Comparison of ENCODE assay signal across 9 mouse cellular contexts in the genomic region with DNA sequence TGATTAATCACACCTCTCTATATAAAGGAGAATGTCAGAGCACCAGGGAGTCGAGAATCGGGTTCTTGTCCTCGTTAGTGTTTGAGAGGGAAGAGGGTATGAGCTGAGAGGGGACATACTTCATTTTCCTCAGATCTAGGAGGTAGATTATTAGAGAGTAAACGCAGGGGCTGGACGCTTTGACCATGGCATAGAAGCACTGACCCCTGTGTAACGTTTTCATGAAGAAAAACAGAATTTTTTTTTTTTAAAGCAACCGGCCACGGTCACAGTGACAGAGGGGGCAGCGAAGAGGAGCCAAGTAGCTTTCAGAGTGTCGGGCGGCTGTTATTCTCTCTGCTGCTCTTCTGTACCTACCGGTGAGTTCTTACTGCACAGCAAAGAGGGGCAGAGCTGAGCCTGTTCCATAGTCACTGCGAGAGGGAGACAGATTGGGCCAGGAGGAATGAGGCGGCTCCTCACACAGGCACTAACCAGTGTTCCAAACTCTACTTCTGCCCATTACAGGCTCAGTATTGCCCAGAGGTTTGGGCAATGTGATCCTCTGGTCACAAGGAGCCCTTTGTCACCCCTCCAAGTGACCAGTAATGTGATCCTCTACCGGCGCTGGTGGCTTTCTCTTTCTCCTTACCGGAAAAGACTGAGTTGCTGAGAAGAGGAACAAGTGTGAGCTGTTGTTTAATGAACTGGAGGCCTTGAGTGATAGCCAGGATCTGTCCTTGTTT. TPM values are rescaled to one million over a fixed set of nuclear protein-coding genes. Genes with fewer than 3 reads are reported as not detected.
DNase-seq lines count a peak whose midpoint lies in the region; ATAC-seq lines count a peak whose summit lies in the region.
"Had no signal": no experiment of that assay in that cellular context is flagged by ENCODE, and none has a peak within 500 bp of the region (broad histone marks: within the 10 kb centered on the region; RNA-seq: fewer than 3 reads in every experiment).

No protein-coding gene starts in this region.

- no peaks in the 10 kb centered on the region for H3K36me3 ChIP-seq in forebrain, embryonic 12.5 days (replicated peaks)

- peaks cover 25% of the 10 kb centered on the region; the same call in 1 of the 2 replicates for H3K27me3 ChIP-seq in forebrain, embryonic 12.5 days
- H3K27me3 ChIP-seq: Patski had no signal

- WGBS in forebrain, embryonic 12.5 days, result 13% methylated on average over 17 of the region's 17 CpGs

- H3K9me3 ChIP-seq in forebrain, embryonic 12.5 days, result no peaks in the 10 kb centered on the region

- H3K4me3 ChIP-seq in forebrain, embryonic 12.5 days (replicated peaks), result peak overlapping the region; percentile 41

- peak overlapping the region; percentile 63 for H3K4me2 ChIP-seq in forebrain, embryonic 12.5 days

- H3K27ac ChIP-seq in forebrain, embryonic 12.5 days, result no peak overlapping the region

- 0 out of 2 replicates have a peak overlapping the region, but pooled peaks have one; percentile 54 for H3K9ac ChIP-seq in forebrain, embryonic 12.5 days

- peak; percentile 59; the same call in 1 of the 2 replicates for ATAC-seq in forebrain, embryonic 12.5 days (ENCODE audit: low FRiP score)
- peak; percentile 13 to 40 for ATAC-seq in hematopoietic stem cell, adult 5-6 weeks (replicated peaks in 1 of 2; ENCODE audit: insufficient read depth in 1 of 2, low FRiP score in 2 of 2, low TSS enrichment in 1 of 2, low read depth in 1 of 2, poor library complexity in 2 of 2, severe bottlenecking in 2 of 2)

- H3K4me1 ChIP-seq in forebrain, embryonic 12.5 days, result peaks cover 15% of the 10 kb centered on the region

- DNase-seq in cerebellum, postnatal 14 days, result peak; percentile 23 to 25
- no peak for DNase-seq in cerebellum, postnatal 4 days (ENCODE audit: low spot score in 2 of 2)
- peak; percentile 64 for DNase-seq in adrenal gland, postnatal 14 days
- DNase-seq in layer of hippocampus, adult 9-11 months, result peak; percentile 75
- peak; percentile 71 for DNase-seq in lung, postnatal 36 days
- peak; percentile 37 for DNase-seq in retina, embryonic 14.5 days (ENCODE audit: low spot score)

RNA-seq across cellular contexts. Expression of a gene that starts 0.5 kb away (rescaled TPM):
- total RNA-seq in adrenal gland, postnatal 14 days (2021), result 15.2 and 19.0 TPM in 2 replicates
- polyA plus RNA-seq in forebrain, embryonic 12.5 days (2016; fragmentation: Nextera tagmentation; extraction: Ambion mirVana), result 1.2 and 1.8 TPM in 2 replicates
- 85.2 and 86.7 TPM in 2 replicates for total RNA-seq in hematopoietic stem cell, adult 5-6 weeks (2017)

RNA-seq across cellular contexts. Expression of a gene that starts 30.0 kb away (rescaled TPM):
- 0.96 and 1.8 TPM in 2 replicates for total RNA-seq in adrenal gland, postnatal 14 days (2021)
- 0.09 TPM in 1 of 2 replicates, not detected in the other for polyA plus RNA-seq in forebrain, embryonic 12.5 days (2016; fragmentation: Nextera tagmentation; extraction: Ambion mirVana)
- total RNA-seq in hematopoietic stem cell, adult 5-6 weeks (2017), result 0.84 and 1.6 TPM in 2 replicates

RNA-seq across cellular contexts. Expression of a gene that starts 45.5 kb away (rescaled TPM):
- total RNA-seq in adrenal gland, postnatal 14 days (2021), result 2.3 and 3.5 TPM in 2 replicates
- 6.8 and 9.4 TPM in 2 replicates for polyA plus RNA-seq in forebrain, embryonic 12.5 days (2016; fragmentation: Nextera tagmentation; extraction: Ambion mirVana)
- 19.9 and 23.2 TPM in 2 replicates for total RNA-seq in hematopoietic stem cell, adult 5-6 weeks (2017)

RNA-seq across cellular contexts. Expression of a gene that starts 46.0 kb away (rescaled TPM):
- 6.1 and 8.5 TPM in 2 replicates for total RNA-seq in adrenal gland, postnatal 14 days (2021)
- 0.76 and 1.00 TPM in 2 replicates for polyA plus RNA-seq in forebrain, embryonic 12.5 days (2016; fragmentation: Nextera tagmentation; extraction: Ambion mirVana)
- total RNA-seq in hematopoietic stem cell, adult 5-6 weeks (2017), result 0.19 and 4.3 TPM in 2 replicates

RNA-seq across cellular contexts. Expression of a gene that starts 54.8 kb away (rescaled TPM):
- 34.6 and 40.5 TPM in 2 replicates for total RNA-seq in adrenal gland, postnatal 14 days (2021)
- 6.2 and 6.8 TPM in 2 replicates for polyA plus RNA-seq in forebrain, embryonic 12.5 days (2016; fragmentation: Nextera tagmentation; extraction: Ambion mirVana)
- total RNA-seq in hematopoietic stem cell, adult 5-6 weeks (2017), result 54.7 and 74.2 TPM in 2 replicates

Comparison
In these comparisons a context has a peak if more than half of its experiments do, and no peak if none do; other contexts are left out.
1. DNase-seq: peak in cerebellum, postnatal 14 days (2 of 2), adrenal gland, postnatal 14 days (single experiment), layer of hippocampus, adult 9-11 months (single experiment), lung, postnatal 36 days (single experiment) and retina, embryonic 14.5 days (single experiment); none in cerebellum, postnatal 4 days (0 of 2).